8 mouse cellular contexts compared by ENCODE assay signal in the genomic region with DNA sequence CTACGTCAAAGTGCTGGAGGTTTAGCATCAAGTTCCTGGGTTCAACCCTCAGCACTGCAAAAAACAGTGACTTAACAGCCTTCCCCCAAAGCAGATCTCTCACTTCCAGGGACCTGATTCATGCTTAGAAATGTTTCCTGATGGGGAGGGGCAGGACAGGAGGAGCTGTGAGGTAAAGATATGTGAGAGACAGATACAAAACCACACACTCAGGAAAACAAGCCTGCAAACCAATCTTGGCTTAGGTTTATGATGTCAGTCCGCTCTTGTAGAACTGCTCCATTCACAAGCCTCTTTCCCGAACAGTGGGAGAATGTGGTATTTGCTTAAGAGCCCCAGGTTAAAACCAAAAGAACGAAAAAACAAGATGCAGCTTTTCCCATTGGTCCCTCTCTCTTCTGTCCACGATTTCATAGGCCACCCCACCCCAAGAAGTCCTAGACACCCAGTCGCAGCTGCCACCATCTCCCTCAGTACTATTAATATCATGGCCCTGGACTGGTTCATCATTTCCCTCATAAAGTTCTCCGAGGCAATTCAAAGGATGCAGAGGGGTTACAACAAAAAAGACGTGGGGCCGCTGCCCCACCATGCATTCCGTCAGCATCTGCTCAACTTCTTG. TPM values are rescaled to one million over a fixed set of nuclear protein-coding genes. Genes with fewer than 3 reads are reported as not detected.
DNase-seq lines count a peak whose midpoint lies in the region; ATAC-seq and TF ChIP-seq lines count a peak whose summit lies in the region.

No protein-coding gene starts in this region.

- H3K27ac ChIP-seq in heart, embryonic 10.5 days = peak overlapping the region; percentile 96
- no peak overlapping the region for H3K27ac ChIP-seq in CH12.LX (ENCODE audit: insufficient read depth, low read depth)
- peak overlapping the region; percentile 92 for H3K27ac ChIP-seq in forebrain, embryonic 10.5 days
- H3K27ac ChIP-seq in liver, embryonic 13.5 days = peak overlapping the region; percentile 97

- no peak for DNase-seq in heart, embryonic 10.5 days (ENCODE audit: low spot score)
- DNase-seq in heart, postnatal 10 days = no peak
- no peak for DNase-seq in CH12.LX (ENCODE audit: extremely low read depth)
- DNase-seq in forebrain, embryonic 10.5 days (ENCODE audit: extremely low spot score, low spot score) = no peak
- peak; percentile 72 for DNase-seq in liver, embryonic 13.5 days
- DNase-seq in urinary bladder, adult 2 months (ENCODE audit: low spot score) = no peak
- DNase-seq in cerebellum, adult 9-10 months = no peak
- no peak for DNase-seq in layer of hippocampus, adult 8-10 months (ENCODE audit: low spot score in 2 of 2)

- peak overlapping the region; percentile 77 for H3K4me2 ChIP-seq in CH12.LX (ENCODE audit: insufficient read depth, low read depth, poor library complexity, severe bottlenecking)
- peak overlapping the region; percentile 90 for H3K4me2 ChIP-seq in liver, embryonic 13.5 days

- no peak for TF ChIP-seq EP300 in CH12.LX (IDR thresholded peaks at IDR 0.05; ENCODE audit: low read length)

- dilution Hi-C loops in CH12.LX (cut with MboI; ENCODE audit: extremely low pct_ligation_motif_present, extremely low pct_unique_long_range_greater_than_20kb, low sequenced_read_pairs) = no loop called here

- H3K79me2 ChIP-seq in CH12.LX (replicated peaks; ENCODE audit: control insufficient read depth, extremely low read depth, insufficient read depth, poor library complexity, severe bottlenecking) = peaks cover 27% of the 10 kb centered on the region

- ATAC-seq in liver, embryonic 13.5 days (ENCODE audit: low read depth) = peak; percentile 76

- no peaks in the 10 kb centered on the region for H3K9me3 ChIP-seq in heart, embryonic 10.5 days
- H3K9me3 ChIP-seq in CH12.LX (replicated peaks; ENCODE audit: low read length) = no peaks in the 10 kb centered on the region
- H3K9me3 ChIP-seq in forebrain, embryonic 10.5 days = no peaks in the 10 kb centered on the region
- H3K9me3 ChIP-seq in liver, embryonic 13.5 days (replicated peaks) = no peaks in the 10 kb centered on the region

- H3K27me3 ChIP-seq in heart, embryonic 10.5 days (ENCODE audit: insufficient read depth, poor library complexity, severe bottlenecking) = no peaks in the 10 kb centered on the region
- H3K27me3 ChIP-seq in CH12.LX (replicated peaks) = peaks cover 2% of the 10 kb centered on the region
- no peaks in the 10 kb centered on the region for H3K27me3 ChIP-seq in forebrain, embryonic 10.5 days (ENCODE audit: poor library complexity, severe bottlenecking)
- peaks cover 5% of the 10 kb centered on the region; the same call in 1 of the 2 replicates for H3K27me3 ChIP-seq in liver, embryonic 13.5 days

- in situ Hi-C loops in CH12.LX (cut with MboI; ENCODE audit: low pct_ligation_motif_present, low pct_unique_long_range_greater_than_20kb, low sequenced_read_pairs) = no loop called here

- no peak for TF ChIP-seq RAD21 in CH12.LX (IDR thresholded peaks at IDR 0.05; ENCODE audit: low read depth, low read length)

- H3K36me3 ChIP-seq in heart, embryonic 10.5 days = no peaks in the 10 kb centered on the region
- peaks cover 0 to 30% of the 10 kb centered on the region in 2 experiments for H3K36me3 ChIP-seq in CH12.LX (replicated peaks in 1 of 2; ENCODE audit: control insufficient read depth in 1 of 2, insufficient read depth in 1 of 2, low read length in 1 of 2)
- H3K36me3 ChIP-seq in forebrain, embryonic 10.5 days (replicated peaks) = peaks cover 11% of the 10 kb centered on the region; the same call in 1 of the 2 replicates
- H3K36me3 ChIP-seq in liver, embryonic 13.5 days = peaks cover 26% of the 10 kb centered on the region

- TF ChIP-seq CTCF in CH12.LX (conservative IDR thresholded peaks at IDR 0.05 in 1 of 2, IDR thresholded peaks at IDR 0.05 in 1 of 2; ENCODE audit: low read depth in 2 of 2, low read length in 2 of 2) = no peak

- peaks cover 44% of the 10 kb centered on the region for H3K4me1 ChIP-seq in heart, embryonic 10.5 days
- H3K4me1 ChIP-seq in CH12.LX (ENCODE audit: control insufficient read depth in 1 of 2, insufficient read depth in 2 of 2) = peaks cover 3 to 44% of the 10 kb centered on the region in 2 experiments
- H3K4me1 ChIP-seq in forebrain, embryonic 10.5 days = peaks cover 45% of the 10 kb centered on the region
- peaks cover 61% of the 10 kb centered on the region for H3K4me1 ChIP-seq in liver, embryonic 13.5 days (replicated peaks)

- TF ChIP-seq POLR2A in CH12.LX (IDR thresholded peaks at IDR 0.05; ENCODE audit: low read depth, low read length) = no peak

- 24% methylated on average over 10 of the region's 10 CpGs for WGBS in heart, embryonic 10.5 days
- 28% methylated on average over 10 of the region's 10 CpGs for WGBS in forebrain, embryonic 10.5 days
- WGBS in liver, embryonic 13.5 days (ENCODE audit: insufficient replicate concordance) = 7% methylated on average over 10 of the region's 10 CpGs

- peak overlapping the region; percentile 99 for H3K4me3 ChIP-seq in heart, embryonic 10.5 days
- peak overlapping the region; percentile 83 to 96 (median 93) for H3K4me3 ChIP-seq in CH12.LX (replicated peaks in 1 of 3; ENCODE audit: low read depth in 2 of 3, low read length in 2 of 3, poor library complexity in 1 of 3)
- peak overlapping the region; percentile 86 for H3K4me3 ChIP-seq in forebrain, embryonic 10.5 days
- H3K4me3 ChIP-seq in liver, embryonic 13.5 days (replicated peaks) = peak overlapping the region; percentile 98

- intact Hi-C loops in heart, postnatal 10 days (cut with DNase I) = no loop called here

- peak overlapping the region; percentile 80; the same call in 1 of the 2 replicates for H3K9ac ChIP-seq in CH12.LX (ENCODE audit: insufficient read depth, low read depth)
- peak overlapping the region; percentile 99 for H3K9ac ChIP-seq in liver, embryonic 13.5 days

TF ChIP-seq in CH12.LX, 34 proteins besides CTCF, POLR2A, EP300 and RAD21:
- TF ChIP-seq ETS1 (conservative IDR thresholded peaks at IDR 0.05; ENCODE audit: low read depth, low read length) (no peak), E2F4 (IDR thresholded peaks at IDR 0.05; ENCODE audit: insufficient replicate concordance, low read depth, low read length) (no peak), TBP (conservative IDR thresholded peaks at IDR 0.05; ENCODE audit: low read depth, low read length) (no peak)

RNA-seq across cellular contexts. Expression of a gene that starts 1.1 kb away (rescaled TPM):
- polyA plus RNA-seq in heart, embryonic 10.5 days (2016; fragmentation: Nextera tagmentation; extraction: Ambion mirVana) = 8.5 and 10.3 TPM in 2 replicates
- total RNA-seq in heart, postnatal 10 days (2021) = 10 to 100 TPM; 28.5 to 33.7 TPM
- total RNA-seq in CH12.LX (2012; rRNA removed) = 37.6 and 42.8 TPM in 2 replicates
- 12.6 and 12.7 TPM in 2 replicates for total RNA-seq in CH12.LX (2014; rRNA removed)
- polyA plus RNA-seq in CH12.LX (2012; ENCODE audit: insufficient read length, low read depth) = 50.5 and 61.7 TPM in 2 replicates
- 9.2 and 10.5 TPM in 2 replicates for polyA plus RNA-seq in forebrain, embryonic 10.5 days (2016; fragmentation: Nextera tagmentation; extraction: Ambion mirVana)
- 17.5 and 22.1 TPM in 2 replicates for polyA plus RNA-seq in liver, embryonic 13.5 days (2015; fragmentation: Nextera tagmentation; extraction: Ambion mirVana)
- 18.7 and 22.4 TPM in 2 replicates for polyA plus RNA-seq in urinary bladder, adult 2 months (2012; rRNA removed)
- total RNA-seq in layer of hippocampus, adult 8-10 months (2022) = 100 to 1,000 TPM in 1 of 4 experiments, 10 to 100 TPM in 3; 96.8 to 110 (median 98.8) TPM

RNA-seq across cellular contexts. Expression of a gene that starts 6.1 kb away (rescaled TPM):
- polyA plus RNA-seq in heart, embryonic 10.5 days (2016; fragmentation: Nextera tagmentation; extraction: Ambion mirVana) = not detected in 2 replicates
- not detected for total RNA-seq in heart, postnatal 10 days (2021)
- total RNA-seq in CH12.LX (2012; rRNA removed) (not detected in 2 replicates), CH12.LX (2014; rRNA removed) (not detected in 2 replicates)
- polyA plus RNA-seq in CH12.LX (2012; ENCODE audit: insufficient read length, low read depth) = not detected in 2 replicates
- polyA plus RNA-seq in forebrain, embryonic 10.5 days (2016; fragmentation: Nextera tagmentation; extraction: Ambion mirVana) = not detected in 2 replicates
- polyA plus RNA-seq in liver, embryonic 13.5 days (2015; fragmentation: Nextera tagmentation; extraction: Ambion mirVana) = not detected in 2 replicates
- 0.07 TPM in 1 of 2 replicates, not detected in the other for polyA plus RNA-seq in urinary bladder, adult 2 months (2012; rRNA removed)
- 1 to 10 TPM in 3 of 4 experiments, under 1 TPM in 1; 0.57 to 3.9 (median 1.4) TPM for total RNA-seq in layer of hippocampus, adult 8-10 months (2022)

RNA-seq across cellular contexts. Expression of a gene that starts 46.7 kb away (rescaled TPM):
- polyA plus RNA-seq in heart, embryonic 10.5 days (2016; fragmentation: Nextera tagmentation; extraction: Ambion mirVana) = 6.7 and 8.7 TPM in 2 replicates
- 10 to 100 TPM; 15.4 to 17.7 TPM for total RNA-seq in heart, postnatal 10 days (2021)
- total RNA-seq in CH12.LX (2012; rRNA removed) (8.5 and 12.1 TPM in 2 replicates), CH12.LX (2014; rRNA removed) (3.1 and 3.4 TPM in 2 replicates)
- polyA plus RNA-seq in CH12.LX (2012; ENCODE audit: insufficient read length, low read depth) = 11.8 and 14.7 TPM in 2 replicates
- 3.5 and 4.0 TPM in 2 replicates for polyA plus RNA-seq in forebrain, embryonic 10.5 days (2016; fragmentation: Nextera tagmentation; extraction: Ambion mirVana)
- polyA plus RNA-seq in liver, embryonic 13.5 days (2015; fragmentation: Nextera tagmentation; extraction: Ambion mirVana) = 5.8 and 6.6 TPM in 2 replicates
- 15.4 and 17.0 TPM in 2 replicates for polyA plus RNA-seq in urinary bladder, adult 2 months (2012; rRNA removed)
- total RNA-seq in layer of hippocampus, adult 8-10 months (2022) = 1 to 10 TPM; 1.1 to 2.5 (median 1.8) TPM

RNA-seq across cellular contexts. Expression of a gene that starts 49.4 kb away (rescaled TPM):
- polyA plus RNA-seq in heart, embryonic 10.5 days (2016; fragmentation: Nextera tagmentation; extraction: Ambion mirVana) = 2.3 and 2.7 TPM in 2 replicates
- 1 to 10 TPM; 2.5 to 3.9 TPM for total RNA-seq in heart, postnatal 10 days (2021)
- 0.84 and 2.1 TPM in 2 replicates for total RNA-seq in CH12.LX (2012; rRNA removed)
- 0.20 and 0.89 TPM in 2 replicates for total RNA-seq in CH12.LX (2014; rRNA removed)
- 0.26 and 0.50 TPM in 2 replicates for polyA plus RNA-seq in CH12.LX (2012; ENCODE audit: insufficient read length, low read depth)
- polyA plus RNA-seq in forebrain, embryonic 10.5 days (2016; fragmentation: Nextera tagmentation; extraction: Ambion mirVana) = 4.0 and 4.6 TPM in 2 replicates
- 28.5 and 32.7 TPM in 2 replicates for polyA plus RNA-seq in liver, embryonic 13.5 days (2015; fragmentation: Nextera tagmentation; extraction: Ambion mirVana)
- polyA plus RNA-seq in urinary bladder, adult 2 months (2012; rRNA removed) = 18.2 and 21.8 TPM in 2 replicates
- total RNA-seq in layer of hippocampus, adult 8-10 months (2022) = 1 to 10 TPM; 2.8 to 3.6 (median 2.9) TPM
